Mouse (Mus musculus): ENCODE measurements around the gene Rxfp4. TPM values are rescaled to one million over a fixed set of nuclear protein-coding genes. Genes with fewer than 3 reads are reported as not detected.
"Not testable (repeated sequence)": the region's sequence is repeated elsewhere in the genome, so short reads cannot be mapped to it uniquely, and the experiment has no call there.

Gene Rxfp4
- polyA plus RNA-seq, 1 experiment: 0.05 TPM

GRCm38 (mm10) chr3:88614418-88614817 is 38.5 kb downstream of the Rxfp4 start:
- Histone ChIP-seq H3K36me3 (ENCODE audit: control insufficient read depth, insufficient read depth) (no peaks in the 10 kb centered on the region), H3K79me2 (ENCODE audit: control insufficient read depth, insufficient read depth) (peaks cover 21% of the 10 kb centered on the region), H3K79me3 (ENCODE audit: low read depth) (peaks cover 2% of the 10 kb centered on the region), H3K4me3 (ENCODE audit: insufficient read depth, poor library complexity, severe bottlenecking) (no peak overlapping the region), H3ac (ENCODE audit: control insufficient read depth, insufficient read length, low read depth) (no peak overlapping the region), H3K27me3 (ENCODE audit: control insufficient read depth, insufficient read depth, insufficient read length) (no peaks in the 10 kb centered on the region)
- TF ChIP-seq CEBPB (IDR thresholded peaks at IDR 0.05; ENCODE audit: low read depth) (no peak), USF1 (IDR thresholded peaks at IDR 0.05; ENCODE audit: low read depth) (no peak), FOSL1 (IDR thresholded peaks at IDR 0.05; ENCODE audit: insufficient read depth, low read length, poor library complexity, severe bottlenecking) (no peak), MYOG (IDR thresholded peaks at IDR 0.05; ENCODE audit: control insufficient read depth, extremely low read depth, insufficient read length) (no peak), CTCF (IDR thresholded peaks at IDR 0.05; ENCODE audit: control insufficient read depth, insufficient read depth, insufficient read length) (no peak), MYOD1 (IDR thresholded peaks at IDR 0.05; ENCODE audit: control insufficient read depth, insufficient read length, low read depth) (no peak), MAX (IDR thresholded peaks at IDR 0.05) (no peak)

- Histone ChIP-seq H3K36me3 (ENCODE audit: control insufficient read depth, insufficient read depth) (no peaks in the 10 kb centered on the region), H3K27me3 (ENCODE audit: control insufficient read depth, insufficient read depth, insufficient read length) (no peaks in the 10 kb centered on the region), H3K4me3 (ENCODE audit: insufficient read depth, poor library complexity, severe bottlenecking) (no peak overlapping the region), H3K79me3 (ENCODE audit: low read depth) (no peaks in the 10 kb centered on the region), H3ac (ENCODE audit: control insufficient read depth, insufficient read length, low read depth) (peak overlapping the region; percentile 10), H3K79me2 (ENCODE audit: control insufficient read depth, insufficient read depth) (no peaks in the 10 kb centered on the region)
- TF ChIP-seq CTCF (IDR thresholded peaks at IDR 0.05; ENCODE audit: control insufficient read depth, insufficient read depth, insufficient read length) (no peak), MYOD1 (IDR thresholded peaks at IDR 0.05; ENCODE audit: control insufficient read depth, insufficient read length, low read depth) (peak; percentile 63), MAX (IDR thresholded peaks at IDR 0.05) (no peak), CEBPB (IDR thresholded peaks at IDR 0.05; ENCODE audit: low read depth) (no peak), FOSL1 (IDR thresholded peaks at IDR 0.05; ENCODE audit: insufficient read depth, low read length, poor library complexity, severe bottlenecking) (no peak), USF1 (IDR thresholded peaks at IDR 0.05; ENCODE audit: low read depth) (no peak), MYOG (IDR thresholded peaks at IDR 0.05; ENCODE audit: control insufficient read depth, extremely low read depth, insufficient read length) (no peak)
Observed at GRCm38 (mm10) chr3:88609066-88609465, 43.9 kb downstream of the Rxfp4 start.

- Histone ChIP-seq H3K36me3 (ENCODE audit: control insufficient read depth, insufficient read depth) (no peaks in the 10 kb centered on the region), H3K27me3 (ENCODE audit: control insufficient read depth, insufficient read depth, insufficient read length) (no peaks in the 10 kb centered on the region), H3ac (ENCODE audit: control insufficient read depth, insufficient read length, low read depth) (peak overlapping the region; percentile 14), H3K79me3 (ENCODE audit: low read depth) (no peaks in the 10 kb centered on the region), H3K4me3 (ENCODE audit: insufficient read depth, poor library complexity, severe bottlenecking) (no peak overlapping the region), H3K79me2 (ENCODE audit: control insufficient read depth, insufficient read depth) (no peaks in the 10 kb centered on the region)
- TF ChIP-seq USF1 (IDR thresholded peaks at IDR 0.05; ENCODE audit: low read depth) (no peak), MYOD1 (IDR thresholded peaks at IDR 0.05; ENCODE audit: control insufficient read depth, insufficient read length, low read depth) (no peak), MYOG (IDR thresholded peaks at IDR 0.05; ENCODE audit: control insufficient read depth, extremely low read depth, insufficient read length) (no peak), CEBPB (IDR thresholded peaks at IDR 0.05; ENCODE audit: low read depth) (no peak), FOSL1 (IDR thresholded peaks at IDR 0.05; ENCODE audit: insufficient read depth, low read length, poor library complexity, severe bottlenecking) (no peak), MAX (IDR thresholded peaks at IDR 0.05) (no peak)
Observed at GRCm38 (mm10) chr3:88607758-88608138, 45.2 kb downstream of the Rxfp4 start.

- H3K27me3 ChIP-seq (ENCODE audit: control insufficient read depth, insufficient read depth, insufficient read length): no peaks in the 10 kb centered on the region
- TF ChIP-seq USF1 (IDR thresholded peaks at IDR 0.05; ENCODE audit: low read depth) (peak; percentile 30), MAX (IDR thresholded peaks at IDR 0.05) (no peak), FOSL1 (IDR thresholded peaks at IDR 0.05; ENCODE audit: insufficient read depth, low read length, poor library complexity, severe bottlenecking) (no peak), CEBPB (IDR thresholded peaks at IDR 0.05; ENCODE audit: low read depth) (no peak), CTCF (IDR thresholded peaks at IDR 0.05; ENCODE audit: control insufficient read depth, insufficient read depth, insufficient read length) (peak; percentile 85), MYOG (IDR thresholded peaks at IDR 0.05; ENCODE audit: control insufficient read depth, extremely low read depth, insufficient read length) (no peak), MYOD1 (IDR thresholded peaks at IDR 0.05; ENCODE audit: control insufficient read depth, insufficient read length, low read depth) (no peak)
- H3K79me2 ChIP-seq (ENCODE audit: control insufficient read depth, insufficient read depth): no peaks in the 10 kb centered on the region
- peak overlapping the region; percentile 12 for H3K4me3 ChIP-seq (ENCODE audit: insufficient read depth, poor library complexity, severe bottlenecking)
- no peaks in the 10 kb centered on the region for H3K36me3 ChIP-seq (ENCODE audit: control insufficient read depth, insufficient read depth)
- no peaks in the 10 kb centered on the region for H3K79me3 ChIP-seq (ENCODE audit: low read depth)
- H3ac ChIP-seq (ENCODE audit: control insufficient read depth, insufficient read length, low read depth): peak overlapping the region; percentile 14
Observed at GRCm38 (mm10) chr3:88607065-88607757, 45.7 kb downstream of the Rxfp4 start.

- H3K4me3 ChIP-seq (ENCODE audit: insufficient read depth, poor library complexity, severe bottlenecking); H3K36me3 ChIP-seq (ENCODE audit: control insufficient read depth, insufficient read depth); H3K79me2 ChIP-seq (ENCODE audit: control insufficient read depth, insufficient read depth); H3ac ChIP-seq (ENCODE audit: control insufficient read depth, insufficient read length, low read depth); H3K27me3 ChIP-seq (ENCODE audit: control insufficient read depth, insufficient read depth, insufficient read length); H3K79me3 ChIP-seq (ENCODE audit: low read depth): not testable (repeated sequence)
Observed at GRCm38 (mm10) chr3:88605666-88606065, 47.3 kb downstream of the Rxfp4 start, which contains the start of gene Arhgef2. TSS of gene Arhgef2 (plus strand) at chr3:88605966.

GRCm38 (mm10) chr3:88604863-88605262 is 48.1 kb downstream of the Rxfp4 start:
- Histone ChIP-seq H3K79me2 (ENCODE audit: control insufficient read depth, insufficient read depth) (no peaks in the 10 kb centered on the region), H3ac (ENCODE audit: control insufficient read depth, insufficient read length, low read depth) (no peak overlapping the region), H3K79me3 (ENCODE audit: low read depth) (no peaks in the 10 kb centered on the region), H3K36me3 (ENCODE audit: control insufficient read depth, insufficient read depth) (no peaks in the 10 kb centered on the region), H3K4me3 (ENCODE audit: insufficient read depth, poor library complexity, severe bottlenecking) (no peak overlapping the region), H3K27me3 (ENCODE audit: control insufficient read depth, insufficient read depth, insufficient read length) (no peaks in the 10 kb centered on the region)
- TF ChIP-seq CEBPB (IDR thresholded peaks at IDR 0.05; ENCODE audit: low read depth) (no peak), MYOG (IDR thresholded peaks at IDR 0.05; ENCODE audit: control insufficient read depth, extremely low read depth, insufficient read length) (no peak), FOSL1 (IDR thresholded peaks at IDR 0.05; ENCODE audit: insufficient read depth, low read length, poor library complexity, severe bottlenecking) (no peak), MAX (IDR thresholded peaks at IDR 0.05) (no peak), CTCF (IDR thresholded peaks at IDR 0.05; ENCODE audit: control insufficient read depth, insufficient read depth, insufficient read length) (no peak), USF1 (IDR thresholded peaks at IDR 0.05; ENCODE audit: low read depth) (no peak), MYOD1 (IDR thresholded peaks at IDR 0.05; ENCODE audit: control insufficient read depth, insufficient read length, low read depth) (no peak)
